ENCODE assay signal across 8 mouse cellular contexts in the genomic region with DNA sequence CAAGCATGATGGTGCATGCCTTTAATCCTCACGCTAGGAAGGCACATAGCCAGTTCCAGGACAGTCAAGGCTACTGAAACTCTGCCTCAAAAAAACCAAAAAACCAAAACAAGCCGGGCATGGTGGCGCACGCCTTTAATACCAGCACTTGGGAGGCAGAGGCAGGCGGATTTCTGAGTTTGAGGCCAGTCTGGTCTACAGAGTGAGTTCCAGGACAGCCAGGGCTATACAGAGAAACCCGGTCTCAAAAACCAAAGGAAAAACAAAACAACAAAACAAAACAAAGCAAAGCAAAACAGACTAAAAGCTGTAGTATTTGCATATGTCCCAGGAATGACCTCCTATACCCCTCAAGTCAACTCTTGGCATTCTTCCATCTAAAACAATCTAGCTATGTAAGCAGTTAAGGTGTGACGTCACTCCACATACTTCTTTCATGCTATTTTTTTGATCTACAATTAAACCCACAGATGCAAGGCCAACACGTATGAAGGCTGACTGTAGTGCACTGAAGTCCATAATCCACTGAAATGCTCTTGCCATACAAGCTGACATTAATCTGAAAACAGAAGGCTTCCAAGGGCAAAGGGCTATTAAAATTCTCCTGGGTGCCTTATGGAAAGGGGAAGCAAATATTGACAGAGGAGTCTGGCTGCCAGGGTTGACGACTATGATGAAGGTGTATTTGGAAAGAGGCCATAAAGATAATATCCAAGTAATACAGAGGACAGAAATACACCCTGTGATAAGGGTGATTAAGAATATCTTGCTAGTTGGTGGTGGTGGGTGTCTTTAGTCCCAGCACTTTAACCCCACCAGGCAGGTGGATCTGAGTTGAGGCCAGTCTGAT. TPM values are rescaled to one million over a fixed set of nuclear protein-coding genes. Genes with fewer than 3 reads are reported as not detected.
DNase-seq lines count a peak whose midpoint lies in the region; ATAC-seq lines count a peak whose summit lies in the region.

No protein-coding gene starts in this region.

- peak overlapping the region; percentile 68 for H3K4me2 ChIP-seq in forebrain, embryonic 13.5 days
- H3K4me2 ChIP-seq in liver, embryonic 16.5 days (ENCODE audit: low read depth, low read length): peak overlapping the region; percentile 77

- peaks cover 30% of the 10 kb centered on the region for H3K4me1 ChIP-seq in forebrain, embryonic 13.5 days
- H3K4me1 ChIP-seq in liver, embryonic 16.5 days (ENCODE audit: control insufficient read depth, low read depth, low read length): peaks cover 25% of the 10 kb centered on the region

- H3K9me3 ChIP-seq in forebrain, embryonic 13.5 days (replicated peaks): no peaks in the 10 kb centered on the region
- H3K9me3 ChIP-seq in liver, embryonic 16.5 days (replicated peaks; ENCODE audit: control insufficient read depth, low read length): no peaks in the 10 kb centered on the region

- peaks cover 20% of the 10 kb centered on the region for H3K36me3 ChIP-seq in forebrain, embryonic 13.5 days (ENCODE audit: poor library complexity, severe bottlenecking)
- H3K36me3 ChIP-seq in liver, embryonic 16.5 days (ENCODE audit: control insufficient read depth, insufficient read depth): no peaks in the 10 kb centered on the region

- DNase-seq in embryo, embryonic 10.5 days (ENCODE audit: low spot score): peak; percentile 3
- DNase-seq in embryo, embryonic 9.5 days (ENCODE audit: extremely low spot score): no peak
- DNase-seq in A20 (ENCODE audit: low read depth, low spot score): peak; percentile 39
- no peak for DNase-seq in urinary bladder, postnatal 36 days (ENCODE audit: low spot score in 2 of 2)
- DNase-seq in thymus, postnatal 0 days (ENCODE audit: low spot score): no peak
- DNase-seq in natural killer cell, adult 2 months (ENCODE audit: low spot score in 2 of 2): no peak

- no peak for ATAC-seq in forebrain, embryonic 13.5 days
- ATAC-seq in liver, embryonic 16.5 days (ENCODE audit: low read depth): 0 out of 2 replicates have a peak, but pooled peaks have one; percentile 2

- H3K9ac ChIP-seq in forebrain, embryonic 13.5 days: peak overlapping the region; percentile 92
- H3K9ac ChIP-seq in liver, embryonic 16.5 days (ENCODE audit: low read depth, low read length): peak overlapping the region; percentile 86

- WGBS in forebrain, embryonic 13.5 days: 81% methylated on average over 9 of the region's 9 CpGs
- WGBS in liver, embryonic 16.5 days (ENCODE audit: insufficient replicate concordance): 61% methylated on average over 9 of the region's 9 CpGs

- H3K27ac ChIP-seq in forebrain, embryonic 13.5 days: no peak overlapping the region
- peak overlapping the region; percentile 73 for H3K27ac ChIP-seq in liver, embryonic 16.5 days (ENCODE audit: low read length)

- no peaks in the 10 kb centered on the region for H3K27me3 ChIP-seq in forebrain, embryonic 13.5 days
- no peaks in the 10 kb centered on the region for H3K27me3 ChIP-seq in liver, embryonic 16.5 days (ENCODE audit: control insufficient read depth, insufficient read depth, low read depth, low read length)

- H3K4me3 ChIP-seq in forebrain, embryonic 13.5 days: peak overlapping the region; percentile 84
- H3K4me3 ChIP-seq in liver, embryonic 16.5 days (ENCODE audit: low read depth, low read length): peak overlapping the region; percentile 87

RNA-seq across cellular contexts. Expression of a gene that starts 1.4 kb away (rescaled TPM):
- polyA plus RNA-seq in forebrain, embryonic 13.5 days (2015; fragmentation: Nextera tagmentation; extraction: Ambion mirVana): 126 and 131 TPM in 2 replicates
- 35.9 and 37.9 TPM in 2 replicates for polyA plus RNA-seq in liver, embryonic 16.5 days (2015; fragmentation: Nextera tagmentation; extraction: Ambion mirVana)
- polyA plus RNA-seq in thymus, postnatal 0 days (2015; fragmentation: Nextera tagmentation; extraction: Ambion mirVana): 71.0 and 75.3 TPM in 2 replicates

RNA-seq across cellular contexts. Expression of a gene that starts 8.1 kb away (rescaled TPM):
- polyA plus RNA-seq in forebrain, embryonic 13.5 days (2015; fragmentation: Nextera tagmentation; extraction: Ambion mirVana): 33.0 and 42.9 TPM in 2 replicates
- polyA plus RNA-seq in liver, embryonic 16.5 days (2015; fragmentation: Nextera tagmentation; extraction: Ambion mirVana): 8.3 and 8.9 TPM in 2 replicates
- 7.8 and 8.1 TPM in 2 replicates for polyA plus RNA-seq in thymus, postnatal 0 days (2015; fragmentation: Nextera tagmentation; extraction: Ambion mirVana)

RNA-seq across cellular contexts. Expression of a gene that starts 35.8 kb away (rescaled TPM):
- 78.8 and 84.2 TPM in 2 replicates for polyA plus RNA-seq in forebrain, embryonic 13.5 days (2015; fragmentation: Nextera tagmentation; extraction: Ambion mirVana)
- 29.9 and 31.3 TPM in 2 replicates for polyA plus RNA-seq in liver, embryonic 16.5 days (2015; fragmentation: Nextera tagmentation; extraction: Ambion mirVana)
- polyA plus RNA-seq in thymus, postnatal 0 days (2015; fragmentation: Nextera tagmentation; extraction: Ambion mirVana): 55.7 and 56.5 TPM in 2 replicates

Comparison
In these comparisons a context has a peak if more than half of its experiments do, and no peak if none do; other contexts are left out.
1. DNase-seq: peak in embryo, embryonic 10.5 days (single experiment) and A20 (single experiment); none in embryo, embryonic 9.5 days (single experiment), urinary bladder, postnatal 36 days (0 of 2), thymus, postnatal 0 days (single experiment) and natural killer cell, adult 2 months (0 of 2).